Mouse (Mus musculus): ENCODE data around the gene Kynu.

- TF ChIP-seq CTCF (IDR thresholded peaks at IDR 0.05) (no peak), POLR2A (IDR thresholded peaks at IDR 0.05; ENCODE audit: insufficient read depth, low read depth, low read length) (no peak)
Observed at GRCm38 (mm10) chr2:43646962-43647361, 91.8 kb downstream of the Kynu start.
